Mouse (Mus musculus): ENCODE measurements at regions not wholly inside any gene's neighbourhood (a gene's known extent, or its start where the extent isn't known, plus 50 kb on each side); places are given as distances from the start of the nearest gene placed in this dataset.

- no peak for DNase-seq (ENCODE audit: low spot score in 2 of 2)
These were observed 192.7 kb upstream of the Bcl6 start for GRCm38 (mm10) chr16:24181388-24181787.

GRCm38 (mm10) chr16:24180666-24181065 is 192.0 kb upstream of the Bcl6 start:
- no peak for DNase-seq (ENCODE audit: low spot score in 2 of 2)

- DNase-seq (ENCODE audit: low spot score in 2 of 2): no peak
These were observed 188.9 kb upstream of the Bcl6 start for GRCm38 (mm10) chr16:24177564-24177963.

- no peak for DNase-seq (ENCODE audit: low spot score in 2 of 2)
These were observed 188.5 kb upstream of the Bcl6 start for GRCm38 (mm10) chr16:24177131-24177530.

GRCm38 (mm10) chr16:24176057-24176456 is 187.4 kb upstream of the Bcl6 start:
- peak in 1 of 2 experiments; percentile 21 for DNase-seq (ENCODE audit: low spot score in 2 of 2)

- no peak for DNase-seq (ENCODE audit: low spot score in 2 of 2)
These were observed 186.6 kb upstream of the Bcl6 start for GRCm38 (mm10) chr16:24175235-24175760.

GRCm38 (mm10) chr16:24174595-24174994 is 185.9 kb upstream of the Bcl6 start:
- no peak for DNase-seq (ENCODE audit: low spot score in 2 of 2)

GRCm38 (mm10) chr16:24173783-24174518 is 185.3 kb upstream of the Bcl6 start:
- no peak for DNase-seq (ENCODE audit: low spot score in 2 of 2)

GRCm38 (mm10) chr16:24172653-24173052 is 184.0 kb upstream of the Bcl6 start:
- no peak for DNase-seq (ENCODE audit: low spot score in 2 of 2)

- no peak for DNase-seq (ENCODE audit: low spot score in 2 of 2)
These were observed 183.4 kb upstream of the Bcl6 start for GRCm38 (mm10) chr16:24172065-24172464.

GRCm38 (mm10) chr16:24171161-24171560 is 182.5 kb upstream of the Bcl6 start:
- DNase-seq (ENCODE audit: low spot score in 2 of 2): no peak

GRCm38 (mm10) chr16:24166496-24166895 is 177.8 kb upstream of the Bcl6 start:
- no peak for DNase-seq (ENCODE audit: low spot score in 2 of 2)

GRCm38 (mm10) chr16:24165461-24166081 is 176.9 kb upstream of the Bcl6 start:
- DNase-seq (ENCODE audit: low spot score in 2 of 2): no peak

- no peak for DNase-seq (ENCODE audit: low spot score in 2 of 2)
These were observed 172.1 kb upstream of the Bcl6 start for GRCm38 (mm10) chr16:24160705-24161285.

- no peak for DNase-seq (ENCODE audit: low spot score in 2 of 2)
These were observed 170.7 kb upstream of the Bcl6 start for GRCm38 (mm10) chr16:24159336-24159735.

- no peak for DNase-seq (ENCODE audit: low spot score in 2 of 2)
These were observed 169.1 kb upstream of the Bcl6 start for GRCm38 (mm10) chr16:24157753-24158152.

- DNase-seq (ENCODE audit: low spot score in 2 of 2): no peak
These were observed 168.2 kb upstream of the Bcl6 start for GRCm38 (mm10) chr16:24156729-24157430.

- no peak for DNase-seq (ENCODE audit: low spot score in 2 of 2)
These were observed 166.2 kb upstream of the Bcl6 start for GRCm38 (mm10) chr16:24154816-24155357.

- DNase-seq (ENCODE audit: low spot score in 2 of 2): no peak
These were observed 165.3 kb upstream of the Bcl6 start for GRCm38 (mm10) chr16:24153943-24154342.

GRCm38 (mm10) chr16:24151831-24152247 is 163.2 kb upstream of the Bcl6 start:
- DNase-seq (ENCODE audit: low spot score in 2 of 2): no peak

GRCm38 (mm10) chr16:24151178-24151725 is 162.6 kb upstream of the Bcl6 start:
- DNase-seq (ENCODE audit: low spot score in 2 of 2): no peak

GRCm38 (mm10) chr16:24150512-24150911 is 161.9 kb upstream of the Bcl6 start:
- no peak for DNase-seq (ENCODE audit: low spot score in 2 of 2)
